12 mouse cellular contexts compared by ENCODE assay signal in genomic region chr17:57194041-57194507, GRCm38 (mm10). TPM values are rescaled to one million over a fixed set of nuclear protein-coding genes. Genes with fewer than 3 reads are reported as not detected.
A peak's percentile ranks its signal among the peaks of the same experiment; 100 is the strongest.
DNase-seq lines count a peak whose midpoint lies in the region; ATAC-seq and TF ChIP-seq lines count a peak whose summit lies in the region.
"Had no signal": no experiment of that assay in that cellular context is flagged by ENCODE, and none has a peak within 500 bp of the region (broad histone marks: within the 10 kb centered on the region; RNA-seq: fewer than 3 reads in every experiment).

Tnfsf14 (minus strand) TSS chr17:57194177.

- no peak for TF ChIP-seq POLR2A in spleen, adult 2 months (IDR thresholded peaks at IDR 0.05; ENCODE audit: low read depth, low read length)

- peak within 1 kb of the TSS; percentile 11 for H3K27ac ChIP-seq in spleen, adult 2 months (ENCODE audit: insufficient read depth, low read length)
- no peak within 1 kb of the TSS for H3K27ac ChIP-seq in liver, embryonic 11.5 days (ENCODE audit: low read depth, low read length)
- H3K27ac ChIP-seq: forebrain, embryonic 10.5 days had no signal

- H3K27me3 ChIP-seq in spleen, adult 2 months (ENCODE audit: control insufficient read depth, insufficient read depth, low read length), result no peaks in the 10 kb centered on the region
- no peaks in the 10 kb centered on the region for H3K27me3 ChIP-seq in liver, embryonic 11.5 days (replicated peaks; ENCODE audit: control insufficient read depth, insufficient read depth, low read length)

- no peaks in the 10 kb centered on the region for H3K9me3 ChIP-seq in liver, embryonic 11.5 days (ENCODE audit: control insufficient read depth, low read length)
- H3K9me3 ChIP-seq: forebrain, embryonic 10.5 days had no signal

- H3K4me3 ChIP-seq in spleen, adult 2 months (ENCODE audit: extremely low read depth, insufficient read depth, insufficient read length), result peak within 1 kb of the TSS; percentile 44
- no peak within 1 kb of the TSS for H3K4me3 ChIP-seq in liver, embryonic 11.5 days (ENCODE audit: low read depth, low read length)
- H3K4me3 ChIP-seq: forebrain, embryonic 10.5 days; myocyte had no signal

- peak; percentile 5 to 8 for DNase-seq in spleen, adult 2 months (ENCODE audit: low read depth in 1 of 2, low spot score in 2 of 2)
- no peak for DNase-seq in spleen, adult 12 weeks (ENCODE audit: low spot score)
- DNase-seq in liver, embryonic 11.5 days (ENCODE audit: low spot score), result no peak
- DNase-seq in cerebellum, adult 11 months, result no peak
- DNase-seq in retina, embryonic 14.5 days (ENCODE audit: low spot score), result no peak
- DNase-seq: cerebellum, adult 18-20 months; left cerebral cortex, postnatal 4 days had no signal

- WGBS in spleen, adult 2 months, result 6% methylated on average over 11 of the region's 11 CpGs
- 53% methylated on average over 11 of the region's 11 CpGs for WGBS in liver, embryonic 11.5 days

- no peak within 1 kb of the TSS for H3K9ac ChIP-seq in liver, embryonic 11.5 days (ENCODE audit: low read depth, low read length)

- H3K36me3 ChIP-seq in spleen, adult 2 months (ENCODE audit: control insufficient read depth, insufficient read depth, low read length), result no peaks in the 10 kb centered on the region
- H3K36me3 ChIP-seq in liver, embryonic 11.5 days (ENCODE audit: control insufficient read depth, insufficient read depth, low read length), result no peaks in the 10 kb centered on the region
- H3K36me3 ChIP-seq: forebrain, embryonic 10.5 days had no signal

- H3K4me2 ChIP-seq in liver, embryonic 11.5 days, result peak within 1 kb of the TSS; percentile 17; the same call in 1 of the 2 replicates

- no peaks in the 10 kb centered on the region; the same call in 1 of the 2 replicates for H3K4me1 ChIP-seq in spleen, adult 2 months (ENCODE audit: control insufficient read depth, insufficient read depth, insufficient read length)
- H3K4me1 ChIP-seq in liver, embryonic 11.5 days (replicated peaks; ENCODE audit: control insufficient read depth, insufficient read depth, low read length), result peaks cover 2% of the 10 kb centered on the region; the same call in 1 of the 2 replicates
- H3K4me1 ChIP-seq: forebrain, embryonic 10.5 days had no signal

- no peak for TF ChIP-seq CTCF in spleen, adult 2 months (IDR thresholded peaks at IDR 0.05; ENCODE audit: extremely low read depth, insufficient read depth, insufficient read length, insufficient replicate concordance)

- ATAC-seq in liver, embryonic 11.5 days (replicated peaks; ENCODE audit: low FRiP score), result no peak
- peak; percentile 70 for ATAC-seq in monocyte, adult 5-6 weeks (replicated peaks; ENCODE audit: insufficient number of reproducible peaks, low FRiP score, low TSS enrichment, poor library complexity, severe bottlenecking)
- ATAC-seq in frontal cortex, adult (ENCODE audit: low TSS enrichment), result no peak

RNA-seq across cellular contexts. Expression of gene Tnfsf14, which starts in this region (rescaled TPM):
- polyA plus RNA-seq in spleen, adult 2 months (2012; rRNA removed), result 6.1 and 7.9 TPM in 2 replicates
- 0.73 and 1.2 TPM in 2 replicates for polyA plus RNA-seq in liver, embryonic 11.5 days (2014; fragmentation: Nextera tagmentation; extraction: Ambion mirVana)
- 9.5 to 16.2 TPM (median 10.5 TPM) in 3 replicates for total RNA-seq in monocyte, adult 5-6 weeks (2017)
- total RNA-seq: left cerebral cortex, postnatal 4 days had no signal
- polyA plus RNA-seq: intestine, embryonic 14.5 days; myocyte had no signal

Comparison
In these comparisons a context has a peak if more than half of its experiments do, and no peak if none do; other contexts are left out.
1. DNase-seq: peak in spleen, adult 2 months (2 of 2); none in spleen, adult 12 weeks (single experiment), liver, embryonic 11.5 days (single experiment), cerebellum, adult 11 months (single experiment) and retina, embryonic 14.5 days (single experiment).